Mouse (Mus musculus): ENCODE results near the gene Olfr574. TPM values are rescaled to one million over a fixed set of nuclear protein-coding genes. Genes with fewer than 3 reads are reported as not detected.

Olfr574 gene
- polyA plus RNA-seq, 1 experiment from 2014 or later = not detected

DNA sequence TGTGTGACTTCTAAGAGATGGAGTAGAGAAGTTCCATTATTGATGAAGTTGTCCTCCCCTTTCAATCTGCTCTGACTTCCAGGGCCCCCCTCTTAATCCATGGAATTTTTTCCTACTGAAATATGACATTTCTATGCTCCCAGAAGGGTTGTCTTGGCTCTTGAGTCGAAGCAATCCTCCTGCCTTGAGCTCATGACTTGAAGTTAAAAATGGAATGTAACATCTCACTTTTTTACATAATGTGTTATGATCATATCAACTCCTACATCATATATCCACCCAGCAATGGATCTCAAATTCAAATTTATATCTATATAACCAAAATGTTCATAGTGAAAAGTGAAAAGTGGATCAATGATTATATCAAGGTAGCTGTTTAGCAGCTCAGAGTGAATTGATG lies 26.1 kb downstream of the Olfr574 start:
- Histone ChIP-seq H3K27ac (no peak overlapping the region), H3K4me1 (no peaks in the 10 kb centered on the region), H3K9me3 (no peaks in the 10 kb centered on the region), H3K27me3 (ENCODE audit: insufficient read depth, poor library complexity, severe bottlenecking) (no peaks in the 10 kb centered on the region), H3K36me3 (no peaks in the 10 kb centered on the region), H3K4me3 (no peak overlapping the region)
- WGBS = 64% methylated on average over 1 of the region's 1 CpGs
- DNase-seq (ENCODE audit: low spot score) = no peak

GRCm38 (mm10) chr7:102975843-102976242 lies 27.6 kb downstream of the Olfr574 start, which contains the start of gene Olfr577:
Olfr577 (minus strand) TSS chr7:102975943.
- Histone ChIP-seq H3K36me3 (no peaks in the 10 kb centered on the region), H3K4me1 (no peaks in the 10 kb centered on the region), H3K9me3 (no peaks in the 10 kb centered on the region), H3K4me3 (no peak within 1 kb of the TSS), H3K27me3 (ENCODE audit: insufficient read depth, poor library complexity, severe bottlenecking) (no peaks in the 10 kb centered on the region), H3K27ac (no peak within 1 kb of the TSS)
- WGBS = 81% methylated on average over 2 of the region's 2 CpGs
- no peak for DNase-seq (ENCODE audit: low spot score)

DNA sequence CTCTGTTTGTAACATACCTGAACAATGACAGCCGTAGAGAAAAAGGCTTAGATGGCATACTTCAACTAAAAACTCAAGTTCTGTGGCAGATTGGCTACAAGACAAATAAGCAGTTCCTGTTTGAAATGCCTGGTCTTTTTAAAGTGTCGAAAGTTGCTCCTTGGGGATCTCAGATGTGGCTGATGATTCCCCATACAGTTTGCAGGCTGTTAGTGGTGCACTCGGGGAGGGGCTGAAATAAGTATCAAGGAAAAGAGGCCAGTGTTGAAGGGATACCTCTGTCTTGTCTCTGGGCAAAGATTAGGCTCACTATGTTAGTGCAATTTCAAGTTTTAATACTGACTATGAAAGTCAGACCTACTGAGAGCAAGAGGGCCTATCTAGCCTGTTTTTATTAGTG lies 41.0 kb downstream of the Olfr574 start, which contains the start of gene Olfr578:
Gene Olfr578, minus strand, starts transcription at position 101 of the 400 bp plus-strand sequence.
- no peak for DNase-seq (ENCODE audit: low spot score)
- H3K27ac ChIP-seq = no peak within 1 kb of the TSS
- no peaks in the 10 kb centered on the region for H3K9me3 ChIP-seq
- H3K27me3 ChIP-seq (ENCODE audit: insufficient read depth, poor library complexity, severe bottlenecking) = no peaks in the 10 kb centered on the region
- no peak within 1 kb of the TSS for H3K4me3 ChIP-seq
- H3K4me1 ChIP-seq = no peaks in the 10 kb centered on the region
- no peaks in the 10 kb centered on the region for H3K36me3 ChIP-seq
- WGBS = 62% methylated on average over 3 of the region's 3 CpGs

Other genes starting within 250 kb of the Olfr574 start
- not detected in 2 replicates for gene Olfr558, start 246.3 kb upstream of the Olfr574 start, polyA plus RNA-seq (2016; fragmentation: Nextera tagmentation; extraction: Ambion mirVana)
- gene Olfr33, start 229.4 kb upstream of the Olfr574 start, polyA plus RNA-seq (2016; fragmentation: Nextera tagmentation; extraction: Ambion mirVana) = not detected in 2 replicates
- not detected in 2 replicates for gene Olfr559, start 221.0 kb upstream of the Olfr574 start, polyA plus RNA-seq (2016; fragmentation: Nextera tagmentation; extraction: Ambion mirVana)
- gene Olfr560, start 189.1 kb upstream of the Olfr574 start, polyA plus RNA-seq (2016; fragmentation: Nextera tagmentation; extraction: Ambion mirVana) = not detected in 2 replicates
- not detected in 2 replicates for gene Olfr78, start 189.0 kb upstream of the Olfr574 start, polyA plus RNA-seq (2016; fragmentation: Nextera tagmentation; extraction: Ambion mirVana)
- not detected in 2 replicates for gene Olfr561, start 177.2 kb upstream of the Olfr574 start, polyA plus RNA-seq (2016; fragmentation: Nextera tagmentation; extraction: Ambion mirVana)
- not detected in 2 replicates for gene Olfr564, start 145.0 kb upstream of the Olfr574 start, polyA plus RNA-seq (2016; fragmentation: Nextera tagmentation; extraction: Ambion mirVana)
- gene Olfr566, start 89.7 kb upstream of the Olfr574 start, polyA plus RNA-seq (2016; fragmentation: Nextera tagmentation; extraction: Ambion mirVana) = not detected in 2 replicates
- gene Olfr568, start 71.3 kb upstream of the Olfr574 start, polyA plus RNA-seq (2016; fragmentation: Nextera tagmentation; extraction: Ambion mirVana) = not detected in 2 replicates
- not detected in 2 replicates for gene Olfr569, start 57.6 kb upstream of the Olfr574 start, polyA plus RNA-seq (2016; fragmentation: Nextera tagmentation; extraction: Ambion mirVana)
- gene Olfr570, start 53.9 kb upstream of the Olfr574 start, polyA plus RNA-seq (2016; fragmentation: Nextera tagmentation; extraction: Ambion mirVana) = not detected in 2 replicates
- gene Olfr571, start 30.9 kb upstream of the Olfr574 start, polyA plus RNA-seq (2016; fragmentation: Nextera tagmentation; extraction: Ambion mirVana) = not detected in 2 replicates
- gene Olfr572, start 24.1 kb upstream of the Olfr574 start, polyA plus RNA-seq (2016; fragmentation: Nextera tagmentation; extraction: Ambion mirVana) = not detected in 2 replicates
- not detected in 2 replicates for gene Olfr573-ps1, start 5.9 kb upstream of the Olfr574 start, polyA plus RNA-seq (2016; fragmentation: Nextera tagmentation; extraction: Ambion mirVana)
- gene Olfr575, start 10.3 kb downstream of the Olfr574 start, polyA plus RNA-seq (2016; fragmentation: Nextera tagmentation; extraction: Ambion mirVana) = not detected in 2 replicates
- not detected in 2 replicates for gene Olfr576, start 14.2 kb downstream of the Olfr574 start, polyA plus RNA-seq (2016; fragmentation: Nextera tagmentation; extraction: Ambion mirVana)
- not detected in 2 replicates for gene Olfr577, start 27.5 kb downstream of the Olfr574 start, polyA plus RNA-seq (2016; fragmentation: Nextera tagmentation; extraction: Ambion mirVana)
- not detected in 2 replicates for gene Olfr578, start 40.9 kb downstream of the Olfr574 start, polyA plus RNA-seq (2016; fragmentation: Nextera tagmentation; extraction: Ambion mirVana)
- gene Olfr582, start 89.6 kb downstream of the Olfr574 start, polyA plus RNA-seq (2016; fragmentation: Nextera tagmentation; extraction: Ambion mirVana) = not detected in 2 replicates
- gene Olfr583, start 102.8 kb downstream of the Olfr574 start, polyA plus RNA-seq (2016; fragmentation: Nextera tagmentation; extraction: Ambion mirVana) = not detected in 2 replicates
- not detected in 2 replicates for gene Olfr584, start 133.4 kb downstream of the Olfr574 start, polyA plus RNA-seq (2016; fragmentation: Nextera tagmentation; extraction: Ambion mirVana)
- not detected in 2 replicates for gene Olfr585, start 149.3 kb downstream of the Olfr574 start, polyA plus RNA-seq (2016; fragmentation: Nextera tagmentation; extraction: Ambion mirVana)
- not detected in 2 replicates for gene Olfr586, start 177.2 kb downstream of the Olfr574 start, polyA plus RNA-seq (2016; fragmentation: Nextera tagmentation; extraction: Ambion mirVana)
- gene Olfr588-ps1, start 192.4 kb downstream of the Olfr574 start, polyA plus RNA-seq (2016; fragmentation: Nextera tagmentation; extraction: Ambion mirVana) = not detected in 2 replicates
- not detected in 2 replicates for gene Olfr589, start 207.9 kb downstream of the Olfr574 start, polyA plus RNA-seq (2016; fragmentation: Nextera tagmentation; extraction: Ambion mirVana)
- gene Olfr591, start 229.9 kb downstream of the Olfr574 start, polyA plus RNA-seq (2016; fragmentation: Nextera tagmentation; extraction: Ambion mirVana) = not detected in 2 replicates
- gene Olfr592, start 236.3 kb downstream of the Olfr574 start, polyA plus RNA-seq (2016; fragmentation: Nextera tagmentation; extraction: Ambion mirVana) = not detected in 2 replicates